Mouse (Mus musculus): ENCODE measurements at regions not wholly inside any gene's neighbourhood (a gene's known extent, or its start where the extent isn't known, plus 50 kb on each side); places are given as distances from the start of the nearest gene placed in this dataset.
A peak's percentile ranks its signal among the peaks of the same experiment; 100 is the strongest.

GRCm38 (mm10) chr19:56065730-56066129, 221.2 kb upstream of the Habp2 start:
- Histone ChIP-seq H3K4me2 (ENCODE audit: low read depth) (no peak overlapping the region), H3ac (ENCODE audit: control insufficient read depth, insufficient read length) (no peak overlapping the region), H3K4me3 (no peak overlapping the region), H3K27me3 (ENCODE audit: control insufficient read depth, insufficient read depth, insufficient read length) (no peaks in the 10 kb centered on the region), H3K79me2 (ENCODE audit: control insufficient read depth, insufficient read depth) (no peaks in the 10 kb centered on the region), H3K36me3 (ENCODE audit: control insufficient read depth, insufficient read depth) (no peaks in the 10 kb centered on the region)
- no peak for TF ChIP-seq TCF3 (IDR thresholded peaks at IDR 0.05; ENCODE audit: insufficient read length, low read depth)
- TF ChIP-seq MYOG (IDR thresholded peaks at IDR 0.05; ENCODE audit: control insufficient read depth in 1 of 3, insufficient read depth in 1 of 3, insufficient read length in 2 of 3, low read depth in 2 of 3): no peak
- no peak for TF ChIP-seq REST (IDR thresholded peaks at IDR 0.05; ENCODE audit: insufficient read depth, insufficient read length)
- no peak for TF ChIP-seq POLR2A (IDR thresholded peaks at IDR 0.05; ENCODE audit: insufficient read length, low read depth)
- no peak for TF ChIP-seq SRF (IDR thresholded peaks at IDR 0.05; ENCODE audit: control insufficient read depth, insufficient read length, low read depth)
- TF ChIP-seq E2F4 (IDR thresholded peaks at IDR 0.05; ENCODE audit: insufficient read depth): no peak
- TF ChIP-seq MAX (IDR thresholded peaks at IDR 0.05; ENCODE audit: low read depth): no peak
- no peak for TF ChIP-seq CEBPB (IDR thresholded peaks at IDR 0.05; ENCODE audit: insufficient read depth, poor library complexity, severe bottlenecking)
- no peak for TF ChIP-seq MYOD1 (IDR thresholded peaks at IDR 0.05; ENCODE audit: control insufficient read depth in 1 of 3, insufficient read length in 2 of 3, low read depth in 2 of 3)
- TF ChIP-seq USF1 (IDR thresholded peaks at IDR 0.05; ENCODE audit: low read depth): no peak
- TF ChIP-seq POLR2AphosphoS2 (IDR thresholded peaks at IDR 0.05; ENCODE audit: insufficient read length, low read depth): no peak
- no peak for TF ChIP-seq TCF12 (IDR thresholded peaks at IDR 0.05; ENCODE audit: insufficient read depth, poor library complexity, severe bottlenecking)

- no peak overlapping the region for H3K4me2 ChIP-seq (ENCODE audit: low read depth)
- no peaks in the 10 kb centered on the region for H3K79me2 ChIP-seq (ENCODE audit: control insufficient read depth, insufficient read depth)
- no peaks in the 10 kb centered on the region for H3K36me3 ChIP-seq (ENCODE audit: control insufficient read depth, insufficient read depth)
- no peak overlapping the region for H3ac ChIP-seq (ENCODE audit: control insufficient read depth, insufficient read length)
- no peak for TF ChIP-seq POLR2A (IDR thresholded peaks at IDR 0.05; ENCODE audit: insufficient read length, low read depth)
- no peak for TF ChIP-seq REST (IDR thresholded peaks at IDR 0.05; ENCODE audit: insufficient read depth, insufficient read length)
- no peak for TF ChIP-seq E2F4 (IDR thresholded peaks at IDR 0.05; ENCODE audit: insufficient read depth)
- no peak for TF ChIP-seq SRF (IDR thresholded peaks at IDR 0.05; ENCODE audit: control insufficient read depth, insufficient read length, low read depth)
- no peak for TF ChIP-seq MYOD1 (IDR thresholded peaks at IDR 0.05; ENCODE audit: control insufficient read depth in 1 of 3, insufficient read length in 2 of 3, low read depth in 2 of 3)
- no peak for TF ChIP-seq TCF3 (IDR thresholded peaks at IDR 0.05; ENCODE audit: insufficient read length, low read depth)
- H3K27me3 ChIP-seq (ENCODE audit: control insufficient read depth, insufficient read depth, insufficient read length): no peaks in the 10 kb centered on the region
- no peak overlapping the region for H3K4me3 ChIP-seq
Observed at GRCm38 (mm10) chr19:56068165-56068564, 218.8 kb upstream of the Habp2 start.

- no peak overlapping the region for H3K4me3 ChIP-seq
- H3K27me3 ChIP-seq (ENCODE audit: control insufficient read depth, insufficient read depth, insufficient read length): no peaks in the 10 kb centered on the region
- H3ac ChIP-seq (ENCODE audit: control insufficient read depth, insufficient read length): no peak overlapping the region
- no peaks in the 10 kb centered on the region for H3K36me3 ChIP-seq (ENCODE audit: control insufficient read depth, insufficient read depth)
- H3K79me2 ChIP-seq (ENCODE audit: control insufficient read depth, insufficient read depth): no peaks in the 10 kb centered on the region
- H3K4me2 ChIP-seq (ENCODE audit: low read depth): no peak overlapping the region
- TF ChIP-seq POLR2A (IDR thresholded peaks at IDR 0.05; ENCODE audit: insufficient read length, low read depth) (no peak), USF1 (IDR thresholded peaks at IDR 0.05; ENCODE audit: low read depth) (no peak), SRF (IDR thresholded peaks at IDR 0.05; ENCODE audit: control insufficient read depth, insufficient read length, low read depth) (no peak), TCF3 (IDR thresholded peaks at IDR 0.05; ENCODE audit: insufficient read length, low read depth) (no peak), E2F4 (IDR thresholded peaks at IDR 0.05; ENCODE audit: insufficient read depth) (no peak), POLR2AphosphoS2 (IDR thresholded peaks at IDR 0.05; ENCODE audit: insufficient read length, low read depth) (no peak)
Observed at GRCm38 (mm10) chr19:56068854-56069253, 218.1 kb upstream of the Habp2 start.

GRCm38 (mm10) chr19:56069266-56069665, 217.7 kb upstream of the Habp2 start:
- H3K27me3 ChIP-seq (ENCODE audit: control insufficient read depth, insufficient read depth, insufficient read length): no peaks in the 10 kb centered on the region
- H3K4me2 ChIP-seq (ENCODE audit: low read depth): no peak overlapping the region
- no peaks in the 10 kb centered on the region for H3K79me2 ChIP-seq (ENCODE audit: control insufficient read depth, insufficient read depth)
- H3K4me3 ChIP-seq: no peak overlapping the region
- H3K36me3 ChIP-seq (ENCODE audit: control insufficient read depth, insufficient read depth): no peaks in the 10 kb centered on the region
- H3ac ChIP-seq (ENCODE audit: control insufficient read depth, insufficient read length): no peak overlapping the region
- TF ChIP-seq POLR2A (IDR thresholded peaks at IDR 0.05; ENCODE audit: insufficient read length, low read depth): no peak
- TF ChIP-seq TCF12 (IDR thresholded peaks at IDR 0.05; ENCODE audit: insufficient read depth, poor library complexity, severe bottlenecking): no peak
- TF ChIP-seq TCF3 (IDR thresholded peaks at IDR 0.05; ENCODE audit: insufficient read length, low read depth): no peak
- TF ChIP-seq USF1 (IDR thresholded peaks at IDR 0.05; ENCODE audit: low read depth): no peak
- no peak for TF ChIP-seq MYOG (IDR thresholded peaks at IDR 0.05; ENCODE audit: control insufficient read depth in 1 of 3, insufficient read depth in 1 of 3, insufficient read length in 2 of 3, low read depth in 2 of 3)
- TF ChIP-seq MYOD1 (IDR thresholded peaks at IDR 0.05; ENCODE audit: control insufficient read depth in 1 of 3, insufficient read length in 2 of 3, low read depth in 2 of 3): no peak
- TF ChIP-seq SRF (IDR thresholded peaks at IDR 0.05; ENCODE audit: control insufficient read depth, insufficient read length, low read depth): no peak
- TF ChIP-seq REST (IDR thresholded peaks at IDR 0.05; ENCODE audit: insufficient read depth, insufficient read length): no peak
- TF ChIP-seq MAX (IDR thresholded peaks at IDR 0.05; ENCODE audit: low read depth): no peak
- TF ChIP-seq E2F4 (IDR thresholded peaks at IDR 0.05; ENCODE audit: insufficient read depth): no peak
- TF ChIP-seq CEBPB (IDR thresholded peaks at IDR 0.05; ENCODE audit: insufficient read depth, poor library complexity, severe bottlenecking): no peak
- no peak for TF ChIP-seq POLR2AphosphoS2 (IDR thresholded peaks at IDR 0.05; ENCODE audit: insufficient read length, low read depth)

- TF ChIP-seq TCF12 (IDR thresholded peaks at IDR 0.05; ENCODE audit: insufficient read depth, poor library complexity, severe bottlenecking) (no peak), POLR2A (IDR thresholded peaks at IDR 0.05; ENCODE audit: insufficient read length, low read depth) (no peak), MYOD1 (IDR thresholded peaks at IDR 0.05; ENCODE audit: control insufficient read depth in 1 of 3, insufficient read length in 2 of 3, low read depth in 2 of 3) (no peak), USF1 (IDR thresholded peaks at IDR 0.05; ENCODE audit: low read depth) (no peak), MYOG (IDR thresholded peaks at IDR 0.05; ENCODE audit: control insufficient read depth in 1 of 3, insufficient read depth in 1 of 3, insufficient read length in 2 of 3, low read depth in 2 of 3) (no peak), SRF (IDR thresholded peaks at IDR 0.05; ENCODE audit: control insufficient read depth, insufficient read length, low read depth) (no peak), MAX (IDR thresholded peaks at IDR 0.05; ENCODE audit: low read depth) (no peak), TCF3 (IDR thresholded peaks at IDR 0.05; ENCODE audit: insufficient read length, low read depth) (no peak), REST (IDR thresholded peaks at IDR 0.05; ENCODE audit: insufficient read depth, insufficient read length) (no peak)
- H3K4me3 ChIP-seq: no peak overlapping the region
- H3K4me2 ChIP-seq (ENCODE audit: low read depth): peak overlapping the region; percentile 36
- no peaks in the 10 kb centered on the region for H3K79me2 ChIP-seq (ENCODE audit: control insufficient read depth, insufficient read depth)
- H3K36me3 ChIP-seq (ENCODE audit: control insufficient read depth, insufficient read depth): no peaks in the 10 kb centered on the region
- no peaks in the 10 kb centered on the region for H3K27me3 ChIP-seq (ENCODE audit: control insufficient read depth, insufficient read depth, insufficient read length)
- no peak overlapping the region for H3ac ChIP-seq (ENCODE audit: control insufficient read depth, insufficient read length)
Observed at GRCm38 (mm10) chr19:56071340-56071739, 215.6 kb upstream of the Habp2 start.

All from myocyte (in vitro differentiated cells).